Mouse (Mus musculus): Measurements from ENCODE around the gene Nlrp10.

Nlrp10 gene

GRCm38 (mm10) chr7:108894320-108894719, 35.7 kb downstream of the Nlrp10 start, which contains the start of gene Olfr519:
TSS of gene Olfr519 (minus strand) at chr7:108894420.
- DNase-seq (ENCODE audit: low spot score in 2 of 2) = no peak

DNA sequence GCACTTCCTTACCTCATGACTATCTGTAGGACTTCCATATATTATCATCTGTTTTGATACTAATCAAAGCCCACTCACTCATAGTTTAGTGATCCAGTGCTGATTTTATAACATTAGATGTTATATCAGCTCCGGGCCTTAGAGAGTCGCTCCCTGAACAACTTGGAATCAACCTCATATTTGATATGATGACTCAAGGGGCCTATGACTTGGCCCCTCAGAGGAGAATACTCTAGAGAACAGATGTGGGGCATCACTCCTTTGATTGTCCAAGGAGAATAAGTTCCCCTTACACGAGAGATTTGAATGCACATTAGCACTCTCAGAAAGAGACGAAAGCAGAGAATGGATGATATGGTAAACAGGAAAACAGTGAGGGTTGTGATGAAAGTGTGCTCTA, 45.1 kb downstream of the Nlrp10 start, which contains the start of gene Olfr518:
Olfr518 (minus strand) TSS at position 101 of the 400 bp plus-strand sequence.
- DNase-seq (ENCODE audit: low spot score in 2 of 2) = no peak

GRCm38 (mm10) chr7:108872279-108872678, 57.7 kb downstream of the Nlrp10 start, which contains the start of gene Olfr517:
TSS of gene Olfr517 (minus strand) at chr7:108872379.
- DNase-seq (ENCODE audit: low spot score in 2 of 2) = no peak
